Mouse (Mus musculus) effector memory CD4-positive, alpha-beta T cell, adult 5 months (primary cell): ENCODE data around the gene Disp3. TPM values are rescaled to one million over a fixed set of nuclear protein-coding genes. Genes with fewer than 3 reads are reported as not detected.

Source experiments
- polyA plus RNA-seq: library from polyadenylated mRNA; unstranded; fragments of 100-300 nt; shearing (Covaris generic); gene quantifications from one replicate; pipeline ENCODE4 v1.2.1, GENCODE M21; 2017

The Disp3 gene
- polyA plus RNA-seq = not detected

GRCm38 (mm10) chr4:148287476-148288054 is at the start of gene Disp3:
Gene Disp3, minus strand, starts transcription at chr4:148287965.

Other genes starting within 250 kb of the Disp3 start
- 11.0 TPM for gene Clcn6, start 249.1 kb downstream of the Disp3 start, polyA plus RNA-seq
- 30.3 TPM for gene Mthfr, start 248.9 kb downstream of the Disp3 start, polyA plus RNA-seq
- gene Agtrap, start 199.9 kb downstream of the Disp3 start, polyA plus RNA-seq = 11.3 TPM
- gene Mad2l2, start 157.6 kb downstream of the Disp3 start, polyA plus RNA-seq = 30.8 TPM
- gene Draxin, start 157.3 kb downstream of the Disp3 start, polyA plus RNA-seq = not detected
- gene Fbxo6, start 135.8 kb downstream of the Disp3 start, polyA plus RNA-seq = 30.0 TPM
- 4.5 TPM for gene Fbxo44, start 127.5 kb downstream of the Disp3 start, polyA plus RNA-seq
- gene Fbxo2, start 127.3 kb downstream of the Disp3 start, polyA plus RNA-seq = 0.29 TPM
- 5.4 TPM for gene Ubiad1, start 156.8 kb upstream of the Disp3 start, polyA plus RNA-seq
- gene Mtor, start 160.6 kb upstream of the Disp3 start, polyA plus RNA-seq = 24.0 TPM
- not detected for gene Angptl7, start 212.5 kb upstream of the Disp3 start, polyA plus RNA-seq